Mouse (Mus musculus) ES-E14 (cell line): ENCODE results near the gene Prkd2.

Source experiments
- HCFC1 ChIP-seq: IDR thresholded peaks from 2 replicates; pipeline ENCODE4 v1.6.1; 2012; ENCODE audit warnings: low read length, inconsistent platforms, borderline replicate concordance; ENCODE audit not compliant: insufficient read depth
- MAFK ChIP-seq: IDR thresholded peaks from 2 replicates; pipeline ENCODE4 v1.6.1; 2014; ENCODE audit warnings: mild to moderate bottlenecking, low read depth, low read length, inconsistent platforms; ENCODE audit not compliant: insufficient read depth
- ZC3H11A ChIP-seq: IDR thresholded peaks from 2 replicates; pipeline ENCODE4 v1.6.1; 2012; ENCODE audit warnings: low read depth, mild to moderate bottlenecking, inconsistent platforms, low read length, borderline replicate concordance
- ZNF384 ChIP-seq: IDR thresholded peaks from 2 replicates; pipeline ENCODE4 v1.6.1; 2012; ENCODE audit warnings: low read depth, low read length, inconsistent platforms

GRCm38 (mm10) chr7:16841078-16841477, 1.6 kb upstream of the Prkd2 start:
- no peak for TF ChIP-seq MAFK
- no peak for TF ChIP-seq HCFC1
- TF ChIP-seq ZC3H11A = no peak
- TF ChIP-seq ZNF384 = no peak
